Mouse (Mus musculus) hindbrain, embryonic 11.5 days (tissue): ENCODE results near the gene Olfr870. TPM values are rescaled to one million over a fixed set of nuclear protein-coding genes. Genes with fewer than 3 reads are reported as not detected.
"Not testable (repeated sequence)": the region's sequence is repeated elsewhere in the genome, so short reads cannot be mapped to it uniquely, and the experiment has no call there.

ENCODE experiments used
- ATAC-seq: fragments of 200-750 bp; cut with Nextera tagmentation; 2 replicates; pipeline ENCODE4 v1.8.0; 2017; ENCODE audit warnings: mild to moderate bottlenecking, moderate TSS enrichment, moderate library complexity; ENCODE audit not compliant: low FRiP score
- DNase-seq: peaks from one replicate; pipeline ENCODE4 v3.0.0-alpha.2; 2015; ENCODE audit warnings: low spot score
- H3K27ac ChIP-seq: fragments of 300-500 bp; sonication (generic); 2 replicates; pipeline ENCODE4 v1.5.1; 2014; ENCODE audit warnings: mild to moderate bottlenecking, low read depth, low read length
- H3K27me3 ChIP-seq: fragments of 300-500 bp; sonication (generic); 2 replicates; pipeline ENCODE4 v1.6.1; 2014; ENCODE audit warnings: mild to moderate bottlenecking, low read length, moderate library complexity, mixed read lengths; ENCODE audit not compliant: control insufficient read depth, insufficient read depth
- H3K36me3 ChIP-seq: fragments of 300-500 bp; sonication (generic); 2 replicates; pipeline ENCODE4 v1.6.1; 2014; ENCODE audit warnings: mild to moderate bottlenecking, low read length, moderate library complexity, mixed read lengths; ENCODE audit not compliant: control insufficient read depth, insufficient read depth
- H3K4me1 ChIP-seq: fragments of 300-500 bp; sonication (generic); replicated peaks from 2 replicates; pipeline ENCODE4 v1.6.1; 2014; ENCODE audit warnings: low read length, mixed read lengths; ENCODE audit not compliant: control insufficient read depth, insufficient read depth
- H3K4me2 ChIP-seq: fragments of 300-500 bp; sonication (generic); replicated peaks from 2 replicates; pipeline ENCODE4 v1.6.1; 2014; ENCODE audit warnings: mild to moderate bottlenecking, low read depth, low read length
- H3K4me3 ChIP-seq: fragments of 300-500 bp; sonication (generic); 2 replicates; pipeline ENCODE4 v1.5.1; 2014; ENCODE audit warnings: low read depth, low read length
- H3K9ac ChIP-seq: fragments of 300-500 bp; sonication (generic); 2 replicates; pipeline ENCODE4 v1.6.1; 2014; ENCODE audit warnings: low read depth, low read length
- H3K9me3 ChIP-seq: fragments of 300-500 bp; sonication (generic); 2 replicates; pipeline ENCODE4 v1.6.1; 2016; ENCODE audit warnings: low read length; ENCODE audit not compliant: control insufficient read depth
- WGBS: fragments of 180-500 bp; shearing (Covaris S2); extraction: QIAGEN DNeasy Blood & Tissue Kit; methylation state at CpG from one replicate; pipeline ENCODE4 v1.1.7; 2014; 5-methylcytosine and 5-hydroxymethylcytosine counted together
- polyA plus RNA-seq: library from polyadenylated mRNA; unstranded; fragments of >200 nt; fragmentation: Nextera tagmentation; extraction: Ambion mirVana; gene quantifications from 2 replicates; pipeline ENCODE4 v1.2.1, GENCODE M21; 2014

Gene Olfr870
- polyA plus RNA-seq: not detected in 2 replicates

DNA sequence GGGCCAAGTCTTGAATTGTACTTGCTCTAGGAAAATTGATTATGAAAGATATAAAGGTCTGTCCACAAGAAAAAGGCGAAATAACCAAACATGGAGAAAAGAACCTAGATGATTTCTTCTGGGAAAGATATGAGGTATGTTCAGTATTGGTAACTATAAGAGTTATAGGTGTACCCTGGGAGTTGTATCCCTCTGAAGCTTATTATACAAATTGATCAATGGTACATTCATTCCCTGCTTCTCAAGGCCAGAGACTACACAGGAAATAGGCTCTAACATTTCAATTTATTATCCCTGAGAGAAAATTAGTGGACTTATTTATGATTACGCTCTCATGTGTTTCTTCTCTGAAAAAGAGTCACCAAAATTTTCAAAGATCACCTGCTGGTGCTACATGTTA lies at the start of gene Olfr870:
Gene Olfr870 (minus strand): TSS at position 101 of the 400 bp plus-strand sequence.
- WGBS: 74% methylated on average over 2 of the region's 2 CpGs
- no peak within 1 kb of the TSS for H3K4me2 ChIP-seq
- no peak within 1 kb of the TSS for H3K27ac ChIP-seq
- no peaks in the 10 kb centered on the region for H3K4me1 ChIP-seq
- no peak within 1 kb of the TSS for H3K4me3 ChIP-seq
- no peak for ATAC-seq
- H3K9me3 ChIP-seq: no peaks in the 10 kb centered on the region
- DNase-seq: no peak
- H3K36me3 ChIP-seq: no peaks in the 10 kb centered on the region
- H3K27me3 ChIP-seq: no peaks in the 10 kb centered on the region
- H3K9ac ChIP-seq: no peak within 1 kb of the TSS

DNA sequence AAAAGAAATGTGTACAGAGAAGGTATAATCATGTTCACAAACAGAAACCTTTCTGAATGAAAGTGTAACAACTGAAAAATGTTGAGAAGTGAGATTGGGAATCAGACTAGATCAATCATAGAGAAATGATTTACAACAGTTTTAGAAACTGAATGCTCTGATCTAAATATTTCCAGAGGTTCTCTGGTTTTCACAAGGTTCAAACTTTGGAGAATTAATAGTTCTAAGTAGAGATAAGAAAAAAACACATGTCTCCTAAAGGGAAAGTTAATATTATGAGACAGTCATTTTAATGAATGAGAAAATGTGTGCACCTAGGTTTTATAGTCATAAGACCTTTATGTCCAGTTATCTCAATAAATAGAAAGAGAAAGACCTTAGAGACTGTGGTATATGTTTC lies 38.0 kb upstream of the Olfr870 start, which contains the start of gene Olfr871:
Gene Olfr871 (plus strand): TSS at position 301 of the 400 bp plus-strand sequence.
- DNase-seq: no peak
- Histone ChIP-seq H3K4me2 (no peak within 1 kb of the TSS), H3K36me3 (no peaks in the 10 kb centered on the region), H3K27me3 (no peaks in the 10 kb centered on the region), H3K4me3 (no peak within 1 kb of the TSS), H3K4me1 (no peaks in the 10 kb centered on the region), H3K9ac (no peak within 1 kb of the TSS), H3K27ac (no peak within 1 kb of the TSS), H3K9me3 (no peaks in the 10 kb centered on the region)
- ATAC-seq: no peak

DNA sequence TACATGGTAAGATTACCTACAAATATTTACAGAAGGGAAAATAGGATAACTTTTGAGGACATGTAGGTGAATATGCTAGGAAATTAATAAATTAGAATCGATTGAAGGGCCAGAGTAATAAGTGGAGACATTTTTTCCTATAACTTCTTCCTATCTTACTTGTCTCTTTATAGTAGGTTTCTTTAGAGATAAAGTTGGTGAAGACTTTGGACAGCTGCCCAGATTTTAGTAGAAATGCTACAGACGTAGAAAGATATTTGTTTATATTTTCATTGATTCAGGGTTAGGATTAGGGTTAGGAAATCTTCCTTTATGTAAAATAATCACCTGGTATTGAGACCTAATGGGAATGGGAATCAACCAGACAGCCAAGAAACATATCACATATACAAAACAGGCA lies 37.6 kb upstream of the Olfr870 start:
- H3K9me3 ChIP-seq: no peaks in the 10 kb centered on the region
- H3K27me3 ChIP-seq: no peaks in the 10 kb centered on the region
- H3K9ac ChIP-seq: no peak overlapping the region
- no peak for ATAC-seq
- no peak overlapping the region for H3K27ac ChIP-seq
- H3K36me3 ChIP-seq: no peaks in the 10 kb centered on the region
- H3K4me2 ChIP-seq: no peak overlapping the region
- H3K4me1 ChIP-seq: no peaks in the 10 kb centered on the region
- DNase-seq: no peak
- H3K4me3 ChIP-seq: no peak overlapping the region
- 84% methylated on average over 2 of the region's 2 CpGs for WGBS

DNA sequence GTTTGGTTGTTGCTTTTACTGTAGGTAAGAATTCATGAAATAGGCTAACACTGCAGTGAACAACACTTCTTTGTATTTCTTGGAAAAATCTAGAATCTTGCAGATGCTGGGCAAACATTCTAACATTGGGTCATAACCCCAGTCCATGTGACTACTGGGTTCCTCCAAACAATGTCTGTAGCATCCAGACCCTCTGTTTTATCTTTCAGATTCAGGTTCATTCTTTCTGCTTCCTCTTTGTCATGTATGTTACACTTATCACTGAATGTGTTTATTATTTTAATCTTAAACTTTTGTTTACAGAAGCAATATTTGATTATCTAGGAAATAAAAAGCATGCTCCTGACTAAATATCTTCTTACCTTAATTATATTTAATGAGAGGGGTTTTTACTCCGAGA lies 37.0 kb upstream of the Olfr870 start:
- Histone ChIP-seq H3K9me3 (no peaks in the 10 kb centered on the region), H3K4me2 (no peak overlapping the region), H3K27ac (no peak overlapping the region), H3K9ac (no peak overlapping the region), H3K36me3 (no peaks in the 10 kb centered on the region), H3K27me3 (no peaks in the 10 kb centered on the region), H3K4me1 (no peaks in the 10 kb centered on the region), H3K4me3 (no peak overlapping the region)
- no peak for ATAC-seq
- DNase-seq: no peak
- whole genome bisulfite sequencing: 60% methylated on average over 1 of the region's 1 CpGs

DNA sequence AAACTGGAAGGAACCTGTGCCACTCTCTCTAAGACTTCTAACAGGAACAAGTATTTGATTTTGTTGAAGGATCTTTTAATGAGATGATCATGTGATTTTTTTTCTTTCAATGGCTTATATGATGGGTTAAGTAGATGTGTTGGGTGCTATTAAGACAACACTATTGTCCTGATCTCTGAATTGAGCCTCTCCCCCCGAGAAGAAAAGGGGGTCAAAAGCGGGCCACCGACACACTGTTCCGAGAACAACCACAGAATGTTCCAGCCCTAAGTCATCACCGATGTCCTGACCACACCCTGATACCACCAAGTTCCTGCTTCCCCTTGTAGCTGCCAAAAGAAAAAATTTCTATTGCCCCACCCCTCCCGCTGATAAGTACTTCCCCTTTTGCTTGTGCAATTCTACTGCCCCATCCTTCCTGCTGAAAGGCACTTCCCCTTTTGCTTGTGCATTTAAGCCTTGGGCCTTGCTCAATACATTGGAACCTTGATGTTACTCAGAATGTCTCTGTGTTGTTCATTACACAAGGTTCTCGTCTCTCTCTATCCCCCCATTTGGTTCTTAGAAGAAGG lies 29.6 kb upstream of the Olfr870 start:
- H3K4me3 ChIP-seq, H3K27ac ChIP-seq, H3K27me3 ChIP-seq, H3K4me1 ChIP-seq, H3K4me2 ChIP-seq, H3K9me3 ChIP-seq, H3K36me3 ChIP-seq, ATAC-seq, H3K9ac ChIP-seq, DNase-seq: not testable (repeated sequence)
- WGBS: 85% methylated on average over 7 of the region's 7 CpGs

DNA sequence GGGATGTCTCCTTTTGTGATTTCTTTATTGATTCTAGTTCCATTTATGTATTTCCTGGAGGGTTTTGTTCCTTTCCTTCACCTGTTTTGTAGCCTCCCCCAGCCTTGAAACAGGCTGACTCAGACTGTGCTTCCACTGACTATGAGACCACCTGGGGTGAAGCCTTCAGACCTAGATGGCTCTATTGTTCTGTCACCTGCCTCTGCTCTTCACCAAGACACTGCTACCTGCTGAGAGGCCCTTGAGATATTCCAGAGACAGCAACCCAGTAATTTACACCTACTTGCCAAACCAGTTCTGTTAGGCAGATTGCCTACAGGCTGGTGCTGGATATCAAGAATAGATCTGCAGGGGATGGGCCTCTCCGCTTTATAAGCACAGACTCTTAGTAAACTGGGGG lies 28.3 kb upstream of the Olfr870 start:
- no peaks in the 10 kb centered on the region for H3K36me3 ChIP-seq
- no peak for DNase-seq
- no peak overlapping the region for H3K4me2 ChIP-seq
- no peak for ATAC-seq
- no peaks in the 10 kb centered on the region for H3K27me3 ChIP-seq
- no peaks in the 10 kb centered on the region for H3K4me1 ChIP-seq
- H3K27ac ChIP-seq: no peak overlapping the region
- WGBS: 50% methylated on average over 1 of the region's 1 CpGs
- H3K9ac ChIP-seq: no peak overlapping the region
- H3K4me3 ChIP-seq: no peak overlapping the region
- no peaks in the 10 kb centered on the region for H3K9me3 ChIP-seq

DNA sequence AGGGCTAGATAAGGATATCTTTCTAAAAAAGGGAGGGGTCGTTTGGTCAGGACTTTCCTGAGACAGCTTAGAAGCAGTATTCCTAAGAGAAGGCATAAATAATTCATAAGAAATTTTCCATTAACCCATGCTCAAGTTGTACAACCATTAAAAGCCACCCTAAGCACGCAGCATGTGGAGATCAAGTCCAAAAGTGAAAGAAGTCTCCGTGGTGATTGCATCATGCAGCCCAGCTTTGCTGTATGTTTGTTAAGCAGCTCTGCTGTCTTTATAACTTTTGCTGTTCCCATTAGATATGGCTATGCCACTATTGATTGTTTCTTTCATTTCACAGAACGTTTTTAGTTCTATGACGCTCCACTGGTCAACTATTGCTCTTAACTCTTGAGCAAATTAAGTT lies 5.6 kb upstream of the Olfr870 start:
- Histone ChIP-seq H3K27me3 (no peaks in the 10 kb centered on the region), H3K4me1 (no peaks in the 10 kb centered on the region), H3K36me3 (no peaks in the 10 kb centered on the region), H3K9ac (no peak overlapping the region), H3K27ac (no peak overlapping the region), H3K4me2 (no peak overlapping the region), H3K4me3 (no peak overlapping the region), H3K9me3 (no peaks in the 10 kb centered on the region)
- WGBS: 74% methylated on average over 5 of the region's 5 CpGs
- no peak for ATAC-seq
- DNase-seq: no peak

DNA sequence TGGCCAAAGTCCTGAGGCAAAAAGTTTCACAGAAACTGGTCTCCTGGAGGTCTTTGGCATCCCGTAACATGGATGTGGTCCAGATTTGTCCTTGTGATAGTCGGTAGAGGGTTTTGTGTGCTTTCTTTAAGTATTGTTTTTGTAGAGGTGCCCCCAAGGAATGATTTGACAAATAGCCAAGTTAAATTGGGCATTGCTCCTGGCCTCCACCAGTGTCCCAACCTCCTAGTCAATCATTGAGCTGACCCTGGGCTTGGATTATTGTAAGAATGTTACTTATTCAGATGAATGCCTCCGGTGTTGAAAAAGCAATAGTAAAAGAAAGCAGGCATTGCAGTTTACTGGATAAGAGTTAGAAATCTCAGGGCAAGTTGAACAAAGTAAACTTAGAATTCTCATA lies 24.2 kb downstream of the Olfr870 start:
- no peak overlapping the region for H3K27ac ChIP-seq
- no peak overlapping the region for H3K4me3 ChIP-seq
- no peak for DNase-seq
- H3K36me3 ChIP-seq: no peaks in the 10 kb centered on the region
- no peaks in the 10 kb centered on the region for H3K27me3 ChIP-seq
- WGBS: 82% methylated on average over 3 of the region's 3 CpGs
- H3K9me3 ChIP-seq: no peaks in the 10 kb centered on the region; the same call in 1 of the 2 replicates
- ATAC-seq: no peak
- H3K4me2 ChIP-seq: no peak overlapping the region
- H3K9ac ChIP-seq: no peak overlapping the region
- no peaks in the 10 kb centered on the region for H3K4me1 ChIP-seq

DNA sequence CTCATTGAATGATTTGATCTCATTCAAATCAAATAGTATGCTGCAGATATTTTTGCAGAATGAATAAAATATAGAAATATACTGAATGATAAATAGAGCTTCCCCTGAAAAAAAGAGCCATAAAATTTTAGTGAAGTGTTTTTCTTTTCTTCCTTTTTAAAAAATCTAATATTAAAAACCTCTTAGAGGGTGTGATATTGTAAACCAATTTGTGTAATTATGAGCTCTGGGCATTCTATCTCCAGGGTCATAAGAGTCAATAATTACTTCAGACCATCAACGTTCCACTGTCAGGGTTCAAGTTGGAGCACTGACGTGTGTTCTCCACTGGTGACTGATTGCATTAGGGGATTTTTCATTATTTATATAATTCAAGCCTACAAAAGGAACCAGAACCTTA lies 45.1 kb downstream of the Olfr870 start, which contains the start of gene Olfr869:
Gene Olfr869 (plus strand): TSS at position 301 of the 400 bp plus-strand sequence.
- H3K4me2 ChIP-seq: no peak within 1 kb of the TSS
- no peaks in the 10 kb centered on the region for H3K4me1 ChIP-seq
- 76% methylated on average over 2 of the region's 2 CpGs for WGBS
- no peak within 1 kb of the TSS for H3K27ac ChIP-seq
- no peaks in the 10 kb centered on the region for H3K27me3 ChIP-seq
- no peak for DNase-seq
- H3K4me3 ChIP-seq: no peak within 1 kb of the TSS
- no peaks in the 10 kb centered on the region for H3K9me3 ChIP-seq
- no peak for ATAC-seq
- no peaks in the 10 kb centered on the region for H3K36me3 ChIP-seq
- no peak within 1 kb of the TSS for H3K9ac ChIP-seq
